Mouse (Mus musculus): ENCODE measurements around the gene Afap1l2. TPM values are rescaled to one million over a fixed set of nuclear protein-coding genes. Genes with fewer than 3 reads are reported as not detected.

Afap1l2 gene
- polyA plus RNA-seq, 1 experiment: not detected

DNA sequence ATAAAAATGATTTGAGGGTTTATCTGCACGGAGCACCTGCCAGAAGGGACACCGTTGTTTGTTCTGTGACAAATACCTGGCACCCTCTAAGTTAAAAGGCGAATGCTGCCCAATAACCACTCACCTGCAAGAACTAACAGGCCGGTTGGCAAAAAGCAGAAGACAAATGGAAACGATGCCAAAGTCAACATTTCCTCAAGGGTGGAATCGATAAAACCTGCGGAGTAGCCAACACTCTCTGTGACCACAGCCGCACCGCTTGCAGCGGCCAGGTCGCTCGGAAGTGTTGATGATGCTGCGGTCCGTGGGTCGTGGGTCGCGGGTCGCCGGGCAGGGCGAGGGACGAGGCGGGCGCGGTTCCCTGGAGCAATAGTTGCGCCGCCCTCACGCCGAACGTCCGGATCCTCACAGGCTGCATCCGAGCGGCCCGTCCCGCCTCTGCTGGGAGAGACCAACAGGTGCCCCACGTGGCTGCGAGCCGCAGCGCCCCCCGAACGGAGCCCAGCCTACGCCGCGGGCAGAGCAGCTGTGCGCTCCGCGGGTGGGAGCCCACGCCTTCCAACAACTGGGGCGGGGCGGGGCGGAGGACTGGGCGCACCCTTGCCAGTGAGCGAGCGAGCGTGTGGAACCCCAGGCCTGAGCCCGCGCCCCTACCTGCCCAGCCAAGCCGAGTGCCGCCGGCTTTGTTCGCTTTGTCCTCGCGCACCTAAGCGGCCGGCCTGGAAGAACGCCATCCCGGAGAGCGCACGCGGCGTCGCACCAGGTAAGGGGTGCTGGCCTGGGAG is 134.0 kb downstream of the Afap1l2 start, which contains the start of gene Vwa2:
Gene Vwa2 (plus strand): TSS at position 434 of the 785 bp plus-strand sequence.
- no peak for TF ChIP-seq TAL1 (IDR thresholded peaks at IDR 0.05; ENCODE audit: low read length)
- no peak within 1 kb of the TSS for H3K4me3 ChIP-seq (replicated peaks)
- H3K4me1 ChIP-seq (ENCODE audit: control insufficient read depth): no peaks in the 10 kb centered on the region
- H3K27me3 ChIP-seq (ENCODE audit: control insufficient read depth): peaks cover 72% of the 10 kb centered on the region
- no peaks in the 10 kb centered on the region for H3K9me3 ChIP-seq (ENCODE audit: control insufficient read depth, low read length)
- no peaks in the 10 kb centered on the region for H3K36me3 ChIP-seq (ENCODE audit: control insufficient read depth)

- Histone ChIP-seq H3K36me3 (ENCODE audit: control insufficient read depth) (no peaks in the 10 kb centered on the region), H3K9me3 (ENCODE audit: control insufficient read depth, low read length) (no peaks in the 10 kb centered on the region), H3K27me3 (ENCODE audit: control insufficient read depth) (peaks cover 16% of the 10 kb centered on the region), H3K4me3 (replicated peaks) (no peak overlapping the region), H3K4me1 (ENCODE audit: control insufficient read depth) (no peaks in the 10 kb centered on the region)
- TF ChIP-seq GATA1 (IDR thresholded peaks at IDR 0.05; ENCODE audit: low read length) (no peak), TAL1 (IDR thresholded peaks at IDR 0.05; ENCODE audit: low read length) (no peak)
Observed at GRCm38 (mm10) chr19:56867701-56868100, 140.3 kb downstream of the Afap1l2 start.

Other genes starting within 250 kb of the Afap1l2 start
- 0.14 and 0.17 TPM in 2 replicates for gene Ccdc186, start 186.0 kb downstream of the Afap1l2 start, polyA plus RNA-seq (2012)
- gene Tdrd1, start 182.0 kb downstream of the Afap1l2 start, polyA plus RNA-seq (2012): not detected in 2 replicates
- gene Vwa2, start 134.0 kb downstream of the Afap1l2 start, polyA plus RNA-seq (2012): not detected in 2 replicates